Mouse (Mus musculus) embryonic facial prominence, embryonic 12.5 days (tissue): ENCODE data around the gene Cherp. TPM values are rescaled to one million over a fixed set of nuclear protein-coding genes. Genes with fewer than 3 reads are reported as not detected.
A peak's percentile ranks its signal among the peaks of the same experiment; 100 is the strongest.

Experiments used
- ATAC-seq: fragments of 200-750 bp; cut with Nextera tagmentation; 2 replicates; pipeline ENCODE4 v1.8.0; 2017; ENCODE audit not compliant: insufficient number of reproducible peaks, insufficient read depth, low FRiP score, low TSS enrichment
- H3K27ac ChIP-seq: fragments of 300-500 bp; sonication (generic); 2 replicates; pipeline ENCODE4 v1.5.1; 2016; ENCODE audit warnings: mild to moderate bottlenecking
- H3K27me3 ChIP-seq: fragments of 300-500 bp; sonication (generic); 2 replicates; pipeline ENCODE4 v1.6.1; 2016; ENCODE audit warnings: mild to moderate bottlenecking, moderate library complexity
- H3K36me3 ChIP-seq: fragments of 300-500 bp; sonication (generic); 2 replicates; pipeline ENCODE4 v1.6.1; 2016; ENCODE audit warnings: mild to moderate bottlenecking
- H3K4me1 ChIP-seq: fragments of 300-500 bp; sonication (generic); 2 replicates; pipeline ENCODE4 v1.6.1; 2016
- H3K4me2 ChIP-seq: fragments of 300-500 bp; sonication (generic); replicated peaks from 2 replicates; pipeline ENCODE4 v1.6.1; 2016; ENCODE audit warnings: mild to moderate bottlenecking, moderate library complexity
- H3K4me3 ChIP-seq: fragments of 300-500 bp; sonication (generic); 2 replicates; pipeline ENCODE4 v1.5.1; 2016; ENCODE audit warnings: mild to moderate bottlenecking
- H3K9ac ChIP-seq: fragments of 300-500 bp; sonication (generic); 2 replicates; pipeline ENCODE4 v1.6.1; 2016; ENCODE audit warnings: mild to moderate bottlenecking, moderate library complexity
- H3K9me3 ChIP-seq: fragments of 300-500 bp; sonication (generic); 2 replicates; pipeline ENCODE4 v1.6.1; 2016; ENCODE audit warnings: mild to moderate bottlenecking, moderate library complexity
- WGBS: fragments of 180-500 bp; shearing (Covaris S2); methylation state at CpG from one replicate; pipeline ENCODE4 v1.1.7; 2016; 5-methylcytosine and 5-hydroxymethylcytosine counted together
- polyA plus RNA-seq: library from polyadenylated mRNA; unstranded; fragments of >200 nt; fragmentation: Nextera tagmentation; extraction: Ambion mirVana; gene quantifications from 2 replicates; pipeline ENCODE4 v1.2.1, GENCODE M21; 2016

The Cherp gene
- 64.4 and 66.5 TPM in 2 replicates for polyA plus RNA-seq

GRCm38 (mm10) chr8:72474826-72475546 lies at the start of gene Cherp:
Gene Cherp, minus strand, starts transcription at chr8:72475226.
- no peaks in the 10 kb centered on the region for H3K9me3 ChIP-seq
- no peaks in the 10 kb centered on the region for H3K27me3 ChIP-seq
- peak within 1 kb of the TSS; percentile 88 for H3K9ac ChIP-seq
- peak within 1 kb of the TSS; percentile 89 for H3K27ac ChIP-seq
- peaks cover 32% of the 10 kb centered on the region for H3K36me3 ChIP-seq
- under 1% methylated on average over 80 of the region's 80 CpGs for WGBS
- H3K4me3 ChIP-seq: peak within 1 kb of the TSS; percentile 90
- peak within 1 kb of the TSS; percentile 95 for H3K4me2 ChIP-seq
- ATAC-seq: peak; percentile 93
- H3K4me1 ChIP-seq: peaks cover 13% of the 10 kb centered on the region

- no peak overlapping the region for H3K4me3 ChIP-seq
- H3K27me3 ChIP-seq: no peaks in the 10 kb centered on the region
- no peak overlapping the region for H3K4me2 ChIP-seq
- no peaks in the 10 kb centered on the region for H3K9me3 ChIP-seq
- H3K4me1 ChIP-seq: no peaks in the 10 kb centered on the region
- H3K27ac ChIP-seq: no peak overlapping the region
- peaks cover 4% of the 10 kb centered on the region; the same call in 1 of the 2 replicates for H3K36me3 ChIP-seq
- no peak overlapping the region for H3K9ac ChIP-seq
- ATAC-seq: no peak
Measured at GRCm38 (mm10) chr8:72521888-72522287, 46.9 kb upstream of the Cherp start.

- Histone ChIP-seq H3K4me1 (no peaks in the 10 kb centered on the region), H3K4me2 (no peak overlapping the region), H3K36me3 (peaks cover 4% of the 10 kb centered on the region; the same call in 1 of the 2 replicates), H3K9ac (no peak overlapping the region), H3K27ac (no peak overlapping the region), H3K4me3 (no peak overlapping the region), H3K9me3 (no peaks in the 10 kb centered on the region), H3K27me3 (no peaks in the 10 kb centered on the region)
- no peak for ATAC-seq
- 89% methylated on average over 7 of the region's 7 CpGs for WGBS
Measured at GRCm38 (mm10) chr8:72517421-72517988, 42.5 kb upstream of the Cherp start.

GRCm38 (mm10) chr8:72513158-72513557 lies 38.1 kb upstream of the Cherp start:
- no peak overlapping the region for H3K4me3 ChIP-seq
- H3K9me3 ChIP-seq: no peaks in the 10 kb centered on the region
- H3K36me3 ChIP-seq: no peaks in the 10 kb centered on the region
- no peak overlapping the region for H3K9ac ChIP-seq
- H3K4me1 ChIP-seq: no peaks in the 10 kb centered on the region
- H3K4me2 ChIP-seq: no peak overlapping the region
- H3K27ac ChIP-seq: no peak overlapping the region
- 73% methylated on average over 1 of the region's 1 CpGs for WGBS
- ATAC-seq: no peak
- H3K27me3 ChIP-seq: no peaks in the 10 kb centered on the region

GRCm38 (mm10) chr8:72512648-72513047 lies 37.6 kb upstream of the Cherp start:
- no peaks in the 10 kb centered on the region for H3K4me1 ChIP-seq
- H3K27me3 ChIP-seq: no peaks in the 10 kb centered on the region
- H3K36me3 ChIP-seq: no peaks in the 10 kb centered on the region
- no peak overlapping the region for H3K9ac ChIP-seq
- no peak for ATAC-seq
- H3K27ac ChIP-seq: no peak overlapping the region
- H3K4me2 ChIP-seq: no peak overlapping the region
- WGBS: 93% methylated on average over 1 of the region's 1 CpGs
- no peak overlapping the region for H3K4me3 ChIP-seq
- no peaks in the 10 kb centered on the region for H3K9me3 ChIP-seq

GRCm38 (mm10) chr8:72507505-72507904 lies 32.5 kb upstream of the Cherp start:
- Histone ChIP-seq H3K27me3 (no peaks in the 10 kb centered on the region), H3K4me3 (no peak overlapping the region), H3K9me3 (no peaks in the 10 kb centered on the region), H3K4me2 (no peak overlapping the region), H3K36me3 (peaks cover 5% of the 10 kb centered on the region; the same call in 1 of the 2 replicates), H3K9ac (no peak overlapping the region), H3K4me1 (no peaks in the 10 kb centered on the region), H3K27ac (no peak overlapping the region)
- no peak for ATAC-seq
- 83% methylated on average over 1 of the region's 1 CpGs for WGBS

- Histone ChIP-seq H3K9ac (no peak overlapping the region), H3K27ac (no peak overlapping the region), H3K4me3 (no peak overlapping the region), H3K36me3 (peaks cover 6% of the 10 kb centered on the region; the same call in 1 of the 2 replicates), H3K27me3 (no peaks in the 10 kb centered on the region), H3K4me1 (no peaks in the 10 kb centered on the region), H3K4me2 (no peak overlapping the region), H3K9me3 (no peaks in the 10 kb centered on the region)
- no peak for ATAC-seq
Measured at GRCm38 (mm10) chr8:72504637-72505314, 29.8 kb upstream of the Cherp start.

- H3K36me3 ChIP-seq: peaks cover 12% of the 10 kb centered on the region
Measured at GRCm38 (mm10) chr8:72504137-72504536, 29.1 kb upstream of the Cherp start.

GRCm38 (mm10) chr8:72500521-72500931 lies 25.5 kb upstream of the Cherp start:
- no peaks in the 10 kb centered on the region for H3K9me3 ChIP-seq
- H3K9ac ChIP-seq: no peak overlapping the region
- H3K4me3 ChIP-seq: no peak overlapping the region
- H3K27ac ChIP-seq: no peak overlapping the region
- H3K4me2 ChIP-seq: no peak overlapping the region
- H3K4me1 ChIP-seq: no peaks in the 10 kb centered on the region
- no peak for ATAC-seq
- H3K36me3 ChIP-seq: peaks cover 31% of the 10 kb centered on the region
- H3K27me3 ChIP-seq: no peaks in the 10 kb centered on the region
- WGBS: 97% methylated on average over 1 of the region's 1 CpGs

More at GRCm38 (mm10) chr8:72504137-72504536, 29.1 kb upstream of the Cherp start:
- Histone ChIP-seq H3K27ac (no peak overlapping the region), H3K4me1 (no peaks in the 10 kb centered on the region), H3K9ac (no peak overlapping the region), H3K4me3 (no peak overlapping the region), H3K27me3 (no peaks in the 10 kb centered on the region), H3K9me3 (no peaks in the 10 kb centered on the region), H3K4me2 (no peak overlapping the region)
- ATAC-seq: no peak

GRCm38 (mm10) chr8:72499521-72500284 lies 24.7 kb upstream of the Cherp start:
- H3K4me1 ChIP-seq: no peaks in the 10 kb centered on the region
- H3K27ac ChIP-seq: no peak overlapping the region
- no peak overlapping the region for H3K9ac ChIP-seq
- WGBS: 78% methylated on average over 2 of the region's 2 CpGs
- H3K36me3 ChIP-seq: peaks cover 39% of the 10 kb centered on the region
- no peak for ATAC-seq
- H3K9me3 ChIP-seq: no peaks in the 10 kb centered on the region
- H3K27me3 ChIP-seq: no peaks in the 10 kb centered on the region
- no peak overlapping the region for H3K4me2 ChIP-seq
- H3K4me3 ChIP-seq: no peak overlapping the region

- no peak overlapping the region for H3K9ac ChIP-seq
- H3K27ac ChIP-seq: no peak overlapping the region
- ATAC-seq: no peak
- no peaks in the 10 kb centered on the region for H3K27me3 ChIP-seq
- H3K9me3 ChIP-seq: no peaks in the 10 kb centered on the region
- WGBS: 95% methylated on average over 4 of the region's 4 CpGs
- peaks cover 6% of the 10 kb centered on the region for H3K4me1 ChIP-seq
- H3K36me3 ChIP-seq: peaks cover 37% of the 10 kb centered on the region
- no peak overlapping the region for H3K4me3 ChIP-seq
- H3K4me2 ChIP-seq: no peak overlapping the region
Measured at GRCm38 (mm10) chr8:72498527-72498926, 23.5 kb upstream of the Cherp start.
